Mouse (Mus musculus) neutrophil, adult 59 days (primary cell): ENCODE measurements around the gene Ypel4. TPM values are rescaled to one million over a fixed set of nuclear protein-coding genes. Genes with fewer than 3 reads are reported as not detected.

ENCODE experiments used
- total RNA-seq, 2 experiments: library from RNA; stranded (reverse); gene quantifications; 1 replicate in 1 of 2; 2 replicates in 1 of 2; pipeline ENCODE4 v1.2.4; 2023

Gene Ypel4
- 1 to 10 TPM; 2.1 to 2.3 TPM for total RNA-seq

GRCm38 (mm10) chr2:84733579-84734300 is at the start of gene Ypel4:
Ypel4 (plus strand) TSS chr2:84734058.

GRCm38 (mm10) chr2:84714811-84715561 is 18.9 kb upstream of the Ypel4 start, which contains the start of gene Zdhhc5:
Zdhhc5 (minus strand) TSS chr2:84715180.

DNA sequence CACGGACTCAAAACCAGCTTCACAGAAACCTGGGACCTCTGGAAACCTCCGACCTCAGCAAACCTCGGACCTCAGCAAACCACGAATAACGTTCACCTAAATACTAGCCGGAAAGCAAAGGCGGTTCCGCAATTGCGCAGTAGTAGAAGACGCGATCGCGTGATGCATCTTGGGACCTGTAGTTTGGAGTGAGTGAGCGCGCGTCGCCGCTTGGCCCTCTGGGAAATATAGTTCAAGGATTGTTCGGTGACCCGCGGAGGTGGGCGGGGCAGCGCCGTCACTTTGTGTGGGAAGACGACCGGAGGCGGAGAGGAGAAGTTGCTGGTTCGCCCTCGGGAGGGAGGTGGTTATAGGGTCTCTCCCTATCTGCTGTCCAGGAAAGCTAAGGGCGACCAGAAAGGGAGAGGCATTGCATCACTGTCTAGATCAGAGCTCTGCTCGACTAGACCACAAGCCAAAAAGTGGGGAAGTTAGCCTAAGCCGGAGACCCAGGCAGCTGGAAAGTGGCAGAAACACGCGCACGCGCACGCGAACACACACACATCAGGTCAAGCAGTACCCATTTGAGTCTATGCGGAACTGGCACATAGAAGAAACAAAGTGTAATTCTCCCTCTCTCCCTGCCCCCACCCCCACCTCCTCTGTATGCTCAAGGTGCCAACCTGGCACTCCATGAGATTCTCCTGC is 6.5 kb upstream of the Ypel4 start, which contains the start of gene Clp1:
Gene Clp1 (minus strand): TSS at position 179 of the 687 bp plus-strand sequence.

GRCm38 (mm10) chr2:84743561-84743960 is 9.7 kb downstream of the Ypel4 start, which contains the start of gene Gm19426:
Gm19426 (minus strand) TSS chr2:84743655.

GRCm38 (mm10) chr2:84775241-84775640 is 41.4 kb downstream of the Ypel4 start, which contains the start of gene Serping1:
Serping1 (minus strand) TSS chr2:84775444.

Other genes starting within 250 kb of the Ypel4 start
- 10 to 100 TPM; 13.6 to 20.2 TPM for gene Ctnnd1, start 83.3 kb upstream of the Ypel4 start, total RNA-seq
- gene Btbd18, start 75.0 kb upstream of the Ypel4 start, total RNA-seq, result not detected
- 10 to 100 TPM; 33.9 to 48.3 TPM for gene Selenoh, start 63.3 kb upstream of the Ypel4 start, total RNA-seq
- gene Gm28635, start 56.0 kb upstream of the Ypel4 start, total RNA-seq, result not detected
- 1 to 10 TPM; 8.7 to 9.4 TPM for gene Med19, start 55.7 kb upstream of the Ypel4 start, total RNA-seq
- 10 to 100 TPM; 16.0 to 17.0 TPM for gene Tmx2, start 54.9 kb upstream of the Ypel4 start, total RNA-seq
- 10 to 100 TPM; 39.0 TPM for gene Zdhhc5, start 18.9 kb upstream of the Ypel4 start, total RNA-seq
- 10 to 100 TPM; 16.4 to 22.9 TPM for gene Clp1, start 6.7 kb upstream of the Ypel4 start, total RNA-seq
- not detected for gene Gm19426, start 9.6 kb downstream of the Ypel4 start, total RNA-seq
- gene Serping1, start 41.4 kb downstream of the Ypel4 start, total RNA-seq, result under 1 TPM; 0.20 to 0.90 TPM
- 10 to 100 TPM; 21.7 to 29.5 TPM for gene Ube2l6, start 64.8 kb downstream of the Ypel4 start, total RNA-seq
- under 1 TPM in 1 of 2 experiments, not detected in 1; 0.35 TPM for gene Smtnl1, start 88.6 kb downstream of the Ypel4 start, total RNA-seq
- gene Timm10, start 92.9 kb downstream of the Ypel4 start, total RNA-seq, result 1 to 10 TPM; 5.6 to 7.0 TPM
- 10 to 100 TPM in 1 of 2 experiments, 1 to 10 TPM in 1; 6.7 to 11.0 TPM for gene Slc43a1, start 104.8 kb downstream of the Ypel4 start, total RNA-seq
- gene Rtn4rl2, start 152.7 kb downstream of the Ypel4 start, total RNA-seq, result not detected
- 10 to 100 TPM; 38.7 to 54.8 TPM for gene Slc43a3, start 202.5 kb downstream of the Ypel4 start, total RNA-seq
- 100 to 1,000 TPM; 120 to 419 TPM for gene Prg2, start 246.4 kb downstream of the Ypel4 start, total RNA-seq